Mouse (Mus musculus) ES-E14 (cell line): Measurements from ENCODE around the gene Foxo6. TPM values are rescaled to one million over a fixed set of nuclear protein-coding genes. Genes with fewer than 3 reads are reported as not detected.

Experiments
- DNase-seq: peaks from one replicate; pipeline ENCODE4 v3.0.0-alpha.2; 2013; ENCODE audit warnings: low read depth, low spot score
- H3K27ac ChIP-seq: 2 replicates; pipeline ENCODE4 v1.5.1; 2012; ENCODE audit warnings: low read depth, mild to moderate bottlenecking, low read length, moderate library complexity, mixed read lengths; ENCODE audit not compliant: poor library complexity, insufficient read depth, severe bottlenecking
- H3K36me3 ChIP-seq: 2 replicates; pipeline ENCODE4 v1.6.1; 2012; ENCODE audit warnings: mild to moderate bottlenecking, low read length, moderate library complexity, mixed read lengths; ENCODE audit not compliant: control insufficient read depth, poor library complexity, insufficient read depth, severe bottlenecking
- H3K4me1 ChIP-seq, 2 experiments: fragments of 150-350 bp in 1 of 2; sonication (generic) in 1 of 2; 2 replicates each; pipeline ENCODE4 v1.6.1; 2012; ENCODE audit warnings: low read length in 2 of 2, mild to moderate bottlenecking in 1 of 2, mixed read lengths in 1 of 2; ENCODE audit not compliant: control insufficient read depth in 2 of 2, insufficient read depth in 2 of 2, poor library complexity in 1 of 2
- H3K4me3 ChIP-seq, 2 experiments: fragments of 150-350 bp in 1 of 2; sonication (generic) in 1 of 2; 2 replicates each; pipeline ENCODE4 v1.5.1; 2012; ENCODE audit warnings: low read length in 2 of 2, low read depth in 1 of 2, mild to moderate bottlenecking in 1 of 2, mixed read lengths in 1 of 2; ENCODE audit not compliant: insufficient read depth in 1 of 2, poor library complexity in 1 of 2, severe bottlenecking in 1 of 2
- H3K9ac ChIP-seq: 2 replicates; pipeline ENCODE4 v1.6.1; 2012; ENCODE audit warnings: low read depth, mild to moderate bottlenecking, low read length, mixed read lengths; ENCODE audit not compliant: poor library complexity, insufficient read depth, severe bottlenecking
- H3K9me3 ChIP-seq: fragments of 150-350 bp; sonication (generic); 2 replicates; pipeline ENCODE4 v1.6.1; 2012; ENCODE audit warnings: low read depth, mild to moderate bottlenecking, low read length; ENCODE audit not compliant: control insufficient read depth, insufficient read depth
- CHD2 ChIP-seq: IDR thresholded peaks from 2 replicates; pipeline ENCODE4 v1.6.1; 2014; ENCODE audit warnings: mild to moderate bottlenecking, low read depth, low read length, inconsistent platforms
- HCFC1 ChIP-seq: IDR thresholded peaks from 2 replicates; pipeline ENCODE4 v1.6.1; 2012; ENCODE audit warnings: low read length, inconsistent platforms, borderline replicate concordance; ENCODE audit not compliant: insufficient read depth
- MAFK ChIP-seq: IDR thresholded peaks from 2 replicates; pipeline ENCODE4 v1.6.1; 2014; ENCODE audit warnings: mild to moderate bottlenecking, low read depth, low read length, inconsistent platforms; ENCODE audit not compliant: insufficient read depth
- ZC3H11A ChIP-seq: IDR thresholded peaks from 2 replicates; pipeline ENCODE4 v1.6.1; 2012; ENCODE audit warnings: low read depth, mild to moderate bottlenecking, inconsistent platforms, low read length, borderline replicate concordance
- ZNF384 ChIP-seq: IDR thresholded peaks from 2 replicates; pipeline ENCODE4 v1.6.1; 2012; ENCODE audit warnings: low read depth, low read length, inconsistent platforms
- in situ Hi-C, 2 experiments: fragments of 600-800 bp; cut with MboI; formaldehyde crosslinking; loops; one replicate each; pipeline ENCODE4 v1.15.1; 2025; ENCODE audit warnings: low sequenced_read_pairs in 2 of 2, inconsistent platforms in 1 of 2; ENCODE audit not compliant: unreplicated experiment in 2 of 2
- total RNA-seq: library from RNA; depleted of rRNA; stranded (reverse); fragments of 300-350 nt; gene quantifications from 2 replicates; pipeline ENCODE4 v1.2.3, GENCODE M21; 2012

Gene Foxo6
- total RNA-seq, 1 experiment, result 0.98 TPM

DNA sequence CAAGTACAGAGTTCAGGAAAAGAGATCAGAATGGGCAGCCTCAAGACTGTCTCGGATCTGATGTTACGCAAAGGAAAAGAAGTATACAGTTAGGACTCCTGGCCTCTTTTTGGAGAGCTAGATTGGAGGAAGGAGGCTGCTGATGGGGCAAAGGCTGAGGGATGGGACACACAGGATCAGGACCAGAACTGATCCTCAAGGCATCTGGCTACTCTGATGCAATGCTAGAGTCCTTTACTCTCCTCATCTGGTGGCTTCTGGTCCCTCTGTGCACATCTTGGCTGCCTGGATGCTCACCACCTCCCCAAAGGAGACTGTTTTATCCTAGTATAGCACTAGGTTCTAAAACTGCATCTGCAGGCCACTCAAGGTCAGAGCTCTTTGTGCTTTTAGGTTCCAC lies 44.4 kb upstream of the Foxo6 start:
- in situ Hi-C loops, result no loop called here
- no peaks in the 10 kb centered on the region for H3K4me1 ChIP-seq
- no peaks in the 10 kb centered on the region for H3K9me3 ChIP-seq
- no peak overlapping the region for H3K4me3 ChIP-seq
- no peaks in the 10 kb centered on the region for H3K36me3 ChIP-seq
- no peak overlapping the region for H3K9ac ChIP-seq
- H3K27ac ChIP-seq, result no peak overlapping the region
- TF ChIP-seq ZC3H11A (no peak), CHD2 (no peak), ZNF384 (no peak), HCFC1 (no peak), MAFK (no peak)
- DNase-seq, result no peak

DNA sequence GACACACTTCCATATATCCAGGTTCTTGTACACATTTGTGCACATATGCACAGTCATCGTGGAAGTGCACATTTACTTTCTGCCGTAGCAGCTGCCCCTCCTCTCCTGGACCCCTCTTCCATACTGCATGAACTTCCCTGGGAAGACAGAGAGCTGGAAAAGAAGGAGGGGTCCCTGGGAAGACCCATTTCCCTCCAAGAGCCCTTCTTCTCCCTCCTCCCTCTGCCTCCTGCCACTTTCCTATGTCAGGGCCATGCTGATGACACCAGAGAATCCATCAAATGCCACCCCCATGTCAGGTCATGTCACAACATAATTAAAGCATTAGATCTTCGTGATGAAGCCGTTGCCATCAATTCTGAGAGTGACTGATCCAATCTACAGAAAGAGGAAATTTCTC lies 38.6 kb upstream of the Foxo6 start:
- no peak for DNase-seq
- in situ Hi-C loops, result loop anchor here in 1 of 2 experiments (10.0 kb wide), 1 partner anchor 101 kb away; no protein-coding TSS in a partner anchor
- Histone ChIP-seq H3K4me3 (no peak overlapping the region), H3K9ac (no peak overlapping the region), H3K27ac (no peak overlapping the region), H3K4me1 (no peaks in the 10 kb centered on the region), H3K36me3 (no peaks in the 10 kb centered on the region), H3K9me3 (no peaks in the 10 kb centered on the region)
- TF ChIP-seq HCFC1 (no peak), ZNF384 (no peak), CHD2 (no peak)

DNA sequence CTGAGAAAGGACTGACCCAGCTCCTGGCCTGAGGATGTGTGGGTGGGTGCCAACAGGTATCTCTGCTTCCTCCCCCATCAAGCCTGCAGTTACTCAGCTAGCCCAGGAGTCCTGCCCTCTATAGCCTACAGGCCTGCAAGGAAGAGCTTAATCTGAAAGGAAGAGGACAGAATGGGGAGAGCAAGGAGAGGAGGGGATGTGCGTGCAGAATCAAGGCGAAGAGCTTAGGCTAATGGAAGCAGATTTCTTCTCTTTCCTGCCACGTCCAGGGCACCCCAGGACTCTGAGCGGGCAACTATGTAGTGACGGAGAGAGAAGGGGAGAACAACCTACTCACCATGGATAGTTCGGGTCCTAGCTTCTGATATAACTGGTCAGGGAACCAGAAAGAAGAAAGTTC lies 37.9 kb upstream of the Foxo6 start:
- Histone ChIP-seq H3K9ac (no peak overlapping the region), H3K4me1 (no peaks in the 10 kb centered on the region), H3K9me3 (no peaks in the 10 kb centered on the region), H3K27ac (no peak overlapping the region), H3K4me3 (no peak overlapping the region), H3K36me3 (no peaks in the 10 kb centered on the region)
- no peak for TF ChIP-seq ZNF384
- no peak for TF ChIP-seq HCFC1
- no peak for TF ChIP-seq ZC3H11A
- no peak for TF ChIP-seq CHD2
- TF ChIP-seq MAFK, result no peak
- no peak for DNase-seq
- in situ Hi-C loops, result loop anchor here in 1 of 2 experiments (10.0 kb wide), 1 partner anchor 100 kb away; no protein-coding TSS in a partner anchor

DNA sequence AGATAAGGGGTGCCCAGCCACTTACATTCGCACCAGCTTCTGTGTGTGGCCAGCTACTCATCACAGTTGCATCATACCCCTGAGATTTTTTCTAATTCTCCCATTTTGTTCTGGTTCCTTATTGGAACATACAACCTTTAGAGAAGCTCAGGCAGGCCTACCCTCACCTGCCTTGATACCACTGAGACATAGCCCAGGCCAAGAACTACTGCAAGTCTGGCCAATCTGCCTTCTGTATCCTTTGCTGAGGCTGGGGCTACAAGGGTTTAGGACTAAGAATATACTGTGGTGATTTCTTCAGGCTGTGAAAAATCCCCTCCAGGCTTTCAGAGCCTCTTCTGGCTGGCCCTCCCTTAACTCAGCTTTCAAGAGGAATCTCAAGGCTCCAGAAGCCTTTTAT lies 36.7 kb upstream of the Foxo6 start:
- Histone ChIP-seq H3K9ac (no peak overlapping the region), H3K9me3 (no peaks in the 10 kb centered on the region), H3K36me3 (no peaks in the 10 kb centered on the region), H3K4me1 (no peaks in the 10 kb centered on the region), H3K27ac (no peak overlapping the region), H3K4me3 (no peak overlapping the region)
- in situ Hi-C loops, result loop anchor here in 1 of 2 experiments (10.0 kb wide), 1 partner anchor 99 kb away; no protein-coding TSS in a partner anchor
- TF ChIP-seq CHD2 (no peak), MAFK (no peak), ZC3H11A (no peak), ZNF384 (no peak), HCFC1 (no peak)
- DNase-seq, result no peak

DNA sequence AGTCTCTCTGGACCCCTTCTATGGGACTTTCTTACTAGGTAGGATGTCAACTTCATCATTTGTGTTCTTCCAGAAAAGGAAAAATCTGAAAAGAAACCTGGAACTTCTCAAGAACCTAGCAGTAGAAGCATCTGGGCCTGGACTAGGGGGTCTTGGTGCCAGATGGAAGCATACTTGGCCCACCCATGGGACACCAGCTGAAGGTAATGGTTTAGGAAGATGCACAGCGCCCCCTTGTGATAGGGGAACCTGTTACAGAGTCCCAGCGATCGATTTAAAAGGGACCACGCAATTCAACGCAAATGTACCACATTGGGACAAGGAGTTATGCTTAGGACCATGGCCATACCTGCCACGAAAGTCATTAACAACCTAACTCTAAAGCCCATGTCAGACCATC lies 36.0 kb upstream of the Foxo6 start:
- in situ Hi-C loops, result loop anchor here in 1 of 2 experiments (10.0 kb wide), 1 partner anchor 98 kb away; no protein-coding TSS in a partner anchor
- Histone ChIP-seq H3K4me3 (no peak overlapping the region), H3K9ac (no peak overlapping the region), H3K4me1 (no peaks in the 10 kb centered on the region), H3K27ac (no peak overlapping the region), H3K36me3 (no peaks in the 10 kb centered on the region), H3K9me3 (no peaks in the 10 kb centered on the region)
- TF ChIP-seq MAFK (no peak), CHD2 (no peak), ZNF384 (no peak), HCFC1 (no peak), ZC3H11A (no peak)
- peak; percentile 47 for DNase-seq
